Mouse (Mus musculus): ENCODE measurements around the gene Pm20d1. TPM values are rescaled to one million over a fixed set of nuclear protein-coding genes. Genes with fewer than 3 reads are reported as not detected.

Pm20d1 gene
- total and polyA plus RNA-seq, 3 experiments: 0.17 to 0.53 (median 0.21) TPM

DNA sequence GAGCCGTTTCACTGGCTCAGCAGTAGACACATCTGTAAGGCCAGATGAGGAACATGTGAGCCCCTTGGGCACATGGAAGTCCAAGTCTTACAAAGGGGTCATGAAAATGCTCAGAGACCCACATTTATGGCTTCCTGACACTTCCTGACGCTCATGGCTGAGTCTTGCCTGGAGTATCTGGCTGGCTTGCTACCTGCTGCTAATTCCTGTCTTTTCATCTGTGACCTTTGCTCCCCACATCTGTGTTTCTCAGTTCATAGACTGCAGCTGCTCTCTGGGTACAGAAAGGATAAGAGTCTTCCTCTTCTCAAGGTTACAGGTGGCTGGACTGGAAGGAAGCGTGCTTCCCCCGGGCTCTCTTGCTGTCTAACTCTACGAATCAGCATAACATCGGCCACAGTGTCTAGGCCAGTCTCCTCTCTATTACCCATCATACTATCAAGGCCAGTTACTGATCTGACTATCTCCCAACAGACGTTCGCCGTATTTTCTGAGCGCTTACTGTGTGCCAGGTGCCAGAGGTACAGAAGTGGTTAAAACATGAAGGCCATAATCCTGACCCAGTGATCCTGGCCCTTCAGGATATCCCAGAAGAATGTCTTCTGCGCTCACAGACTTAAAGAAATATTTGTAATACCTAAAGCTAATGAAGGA lies 27.5 kb downstream of the Pm20d1 start:
- no peak overlapping the region for H3K4me3 ChIP-seq (replicated peaks in 1 of 3; ENCODE audit: low read depth in 2 of 3, low read length in 2 of 3, poor library complexity in 1 of 3)
- dilution Hi-C loops (cut with MboI; ENCODE audit: extremely low pct_ligation_motif_present, extremely low pct_unique_long_range_greater_than_20kb, low sequenced_read_pairs): no loop called here
- H3K27me3 ChIP-seq (replicated peaks): peaks cover 2% of the 10 kb centered on the region
- peaks cover 15 to 71% of the 10 kb centered on the region in 2 experiments for H3K4me1 ChIP-seq (ENCODE audit: control insufficient read depth in 1 of 2, insufficient read depth in 2 of 2)
- in situ Hi-C loops (cut with MboI; ENCODE audit: low pct_ligation_motif_present, low pct_unique_long_range_greater_than_20kb, low sequenced_read_pairs): loop anchor here (25.0 kb wide), 1 partner anchor 112 kb away; no protein-coding TSS in a partner anchor
- TF ChIP-seq EP300 (IDR thresholded peaks at IDR 0.05; ENCODE audit: low read length) (peak; percentile 11; the same call in 1 of the 2 replicates), KAT2A (IDR thresholded peaks at IDR 0.05; ENCODE audit: insufficient replicate concordance, low read length) (no peak), TCF12 (IDR thresholded peaks at IDR 0.05; ENCODE audit: low read depth, low read length) (peak; percentile 78; the same call in 1 of the 2 replicates)
- peak; percentile 50 for DNase-seq (ENCODE audit: extremely low read depth)
- no peaks in the 10 kb centered on the region; the same call in 1 of the 2 replicates for H3K79me2 ChIP-seq (replicated peaks; ENCODE audit: control insufficient read depth, extremely low read depth, insufficient read depth, poor library complexity, severe bottlenecking)
- no peak overlapping the region for H3K27ac ChIP-seq (ENCODE audit: insufficient read depth, low read depth)
- H3K9me3 ChIP-seq (replicated peaks; ENCODE audit: low read length): peaks cover under 1% of the 10 kb centered on the region
- no peak overlapping the region for H3K4me2 ChIP-seq (ENCODE audit: insufficient read depth, low read depth, poor library complexity, severe bottlenecking)
- H3K9ac ChIP-seq (ENCODE audit: insufficient read depth, low read depth): no peak overlapping the region
- H3K36me3 ChIP-seq (replicated peaks in 1 of 2; ENCODE audit: control insufficient read depth in 1 of 2, insufficient read depth in 1 of 2, low read length in 1 of 2): peaks cover 0 to 1% of the 10 kb centered on the region in 2 experiments

DNA sequence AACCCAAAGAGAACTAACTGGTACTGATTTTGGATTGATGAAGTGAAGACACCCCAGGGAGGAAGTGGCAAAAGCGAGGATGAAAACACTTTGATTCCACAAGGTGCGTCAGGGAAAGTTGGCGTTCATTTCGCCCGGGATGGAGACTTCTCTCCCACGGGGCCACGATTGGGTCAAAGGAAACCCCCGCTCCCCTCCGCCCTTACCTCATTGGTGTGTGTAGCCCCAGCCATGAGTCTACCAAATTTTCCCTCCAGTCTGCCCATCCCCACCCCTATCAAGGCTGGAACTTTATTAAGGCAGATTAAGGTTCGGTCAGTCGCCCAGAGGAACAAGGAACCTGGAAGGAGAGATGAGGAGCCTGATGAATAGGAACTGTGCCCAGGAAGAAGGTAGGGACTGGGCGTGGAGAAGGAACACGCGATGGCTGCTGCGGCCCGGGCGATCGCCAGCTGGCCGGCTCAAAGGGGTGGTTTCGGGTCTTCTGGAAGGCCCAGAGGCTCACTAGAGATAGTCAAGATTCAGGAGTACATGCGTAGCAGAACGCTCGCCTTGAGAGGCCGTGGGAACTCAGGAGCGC lies 30.1 kb downstream of the Pm20d1 start, which contains the start of gene Slc41a1:
Slc41a1 (plus strand) TSS at position 287 of the 580 bp plus-strand sequence.
- Histone ChIP-seq H3K4me2 (ENCODE audit: insufficient read depth, low read depth, poor library complexity, severe bottlenecking) (peak within 1 kb of the TSS; percentile 91), H3K27ac (ENCODE audit: insufficient read depth, low read depth) (peak within 1 kb of the TSS; percentile 67), H3K4me1 (ENCODE audit: control insufficient read depth in 1 of 2, insufficient read depth in 2 of 2) (peaks cover 15 to 80% of the 10 kb centered on the region in 2 experiments), H3K4me3 (replicated peaks in 1 of 3; ENCODE audit: low read depth in 2 of 3, low read length in 2 of 3, poor library complexity in 1 of 3) (peak within 1 kb of the TSS; percentile 79 to 95 (median 85)), H3K79me2 (replicated peaks; ENCODE audit: control insufficient read depth, extremely low read depth, insufficient read depth, poor library complexity, severe bottlenecking) (no peaks in the 10 kb centered on the region; the same call in 1 of the 2 replicates), H3K9me3 (replicated peaks; ENCODE audit: low read length) (no peaks in the 10 kb centered on the region), H3K36me3 (replicated peaks in 1 of 2; ENCODE audit: control insufficient read depth in 1 of 2, insufficient read depth in 1 of 2, low read length in 1 of 2) (peaks cover 11 to 28% of the 10 kb centered on the region in 2 experiments), H3K9ac (ENCODE audit: insufficient read depth, low read depth) (peak within 1 kb of the TSS; percentile 89), H3K27me3 (replicated peaks) (peaks cover 2% of the 10 kb centered on the region)
- dilution Hi-C loops (cut with MboI; ENCODE audit: extremely low pct_ligation_motif_present, extremely low pct_unique_long_range_greater_than_20kb, low sequenced_read_pairs) (no loop called here), in situ Hi-C loops (cut with MboI; ENCODE audit: low pct_ligation_motif_present, low pct_unique_long_range_greater_than_20kb, low sequenced_read_pairs) (loop anchor here (25.0 kb wide), 1 partner anchor 115 kb away; no protein-coding TSS in a partner anchor)
- TF ChIP-seq KAT2A (IDR thresholded peaks at IDR 0.05; ENCODE audit: insufficient replicate concordance, low read length): no peak
- TF ChIP-seq TBP (conservative IDR thresholded peaks at IDR 0.05; ENCODE audit: low read depth, low read length): no peak
- TF ChIP-seq CHD1 (IDR thresholded peaks at IDR 0.05; ENCODE audit: low read depth, low read length): no peak
- TF ChIP-seq MXI1 (IDR thresholded peaks at IDR 0.05; ENCODE audit: low read depth, low read length): no peak
- TF ChIP-seq HCFC1 (IDR thresholded peaks at IDR 0.05; ENCODE audit: low read depth, low read length): no peak
- no peak for TF ChIP-seq EP300 (IDR thresholded peaks at IDR 0.05; ENCODE audit: low read length)
- TF ChIP-seq NELFE (IDR thresholded peaks at IDR 0.05; ENCODE audit: low read depth, low read length): no peak
- TF ChIP-seq JUN (IDR thresholded peaks at IDR 0.05; ENCODE audit: insufficient read depth, low read depth, low read length): no peak
- TF ChIP-seq ELF1 (IDR thresholded peaks at IDR 0.05; ENCODE audit: low read depth, low read length): no peak
- no peak for TF ChIP-seq CHD2 (IDR thresholded peaks at IDR 0.05; ENCODE audit: low read length)
- TF ChIP-seq GABPA (IDR thresholded peaks at IDR 0.05; ENCODE audit: insufficient replicate concordance, low read depth, low read length): no peak
- no peak for TF ChIP-seq ZC3H11A (IDR thresholded peaks at IDR 0.05; ENCODE audit: low read depth, low read length)
- no peak for TF ChIP-seq ZMIZ1 (IDR thresholded peaks at IDR 0.05; ENCODE audit: low read depth, low read length)
- no peak for TF ChIP-seq RCOR1 (conservative IDR thresholded peaks at IDR 0.05; ENCODE audit: low read depth, low read length)
- TF ChIP-seq BHLHE40 (IDR thresholded peaks at IDR 0.05; ENCODE audit: low read depth, low read length): no peak
- TF ChIP-seq USF1 (IDR thresholded peaks at IDR 0.05; ENCODE audit: low read depth, low read length): no peak
- TF ChIP-seq POLR2AphosphoS2 (IDR thresholded peaks at IDR 0.05; ENCODE audit: low read depth, low read length): no peak
- peak; percentile 20 for DNase-seq (ENCODE audit: extremely low read depth)
